Mouse (Mus musculus) intestine, embryonic 14.5 days (tissue): ENCODE data around the gene Tmc7. TPM values are rescaled to one million over a fixed set of nuclear protein-coding genes. Genes with fewer than 3 reads are reported as not detected.
A peak's percentile ranks its signal among the peaks of the same experiment; 100 is the strongest.

ENCODE experiments used
- ATAC-seq: fragments of 200-750 bp; cut with Nextera tagmentation; replicated peaks from 2 replicates; pipeline ENCODE4 v1.8.0; 2017; ENCODE audit warnings: low read depth, moderate number of reproducible peaks, moderate TSS enrichment, moderate library complexity; ENCODE audit not compliant: low FRiP score, low TSS enrichment
- DNase-seq: peaks from one replicate; pipeline ENCODE4 v3.0.0-alpha.2; 2018; ENCODE audit warnings: low spot score
- H3K27ac ChIP-seq: fragments of 300-500 bp; sonication (generic); 2 replicates; pipeline ENCODE4 v1.5.1; 2014; ENCODE audit warnings: low read depth, mild to moderate bottlenecking, control low read depth
- H3K27me3 ChIP-seq: fragments of 300-500 bp; sonication (generic); replicated peaks from 2 replicates; pipeline ENCODE4 v1.6.1; 2014; ENCODE audit warnings: low read length, control low read depth; ENCODE audit not compliant: control insufficient read depth, insufficient read depth
- H3K36me3 ChIP-seq: fragments of 300-500 bp; sonication (generic); 2 replicates; pipeline ENCODE4 v1.6.1; 2014; ENCODE audit warnings: low read length, control low read depth; ENCODE audit not compliant: control insufficient read depth, insufficient read depth
- H3K4me1 ChIP-seq: fragments of 300-500 bp; sonication (generic); replicated peaks from 2 replicates; pipeline ENCODE4 v1.6.1; 2014; ENCODE audit warnings: low read length, control low read depth, mixed read lengths; ENCODE audit not compliant: control insufficient read depth, insufficient read depth
- H3K4me2 ChIP-seq: fragments of 300-500 bp; sonication (generic); 2 replicates; pipeline ENCODE4 v1.6.1; 2014; ENCODE audit warnings: low read length
- H3K4me3 ChIP-seq: fragments of 300-500 bp; sonication (generic); 2 replicates; pipeline ENCODE4 v1.5.1; 2014; ENCODE audit warnings: low read depth, low read length, control low read depth, mixed read lengths
- H3K9ac ChIP-seq: fragments of 300-500 bp; sonication (generic); 2 replicates; pipeline ENCODE4 v1.6.1; 2014; ENCODE audit warnings: mild to moderate bottlenecking, low read length
- H3K9me3 ChIP-seq: fragments of 300-500 bp; sonication (generic); 2 replicates; pipeline ENCODE4 v1.6.1; 2016; ENCODE audit warnings: low read length, control low read depth; ENCODE audit not compliant: control insufficient read depth
- WGBS: fragments of 180-500 bp; shearing (Covaris S2); extraction: QIAGEN DNeasy Blood & Tissue Kit; methylation state at CpG from one replicate; pipeline ENCODE4 v1.1.7; 2014; 5-methylcytosine and 5-hydroxymethylcytosine counted together
- polyA plus RNA-seq: library from polyadenylated mRNA; unstranded; fragments of >200 nt; fragmentation: Nextera tagmentation; extraction: Ambion mirVana; gene quantifications from 2 replicates; pipeline ENCODE4 v1.2.1, GENCODE M21; 2014

The Tmc7 gene
- polyA plus RNA-seq, 1 experiment from 2014 or later, result 3.7 TPM

DNA sequence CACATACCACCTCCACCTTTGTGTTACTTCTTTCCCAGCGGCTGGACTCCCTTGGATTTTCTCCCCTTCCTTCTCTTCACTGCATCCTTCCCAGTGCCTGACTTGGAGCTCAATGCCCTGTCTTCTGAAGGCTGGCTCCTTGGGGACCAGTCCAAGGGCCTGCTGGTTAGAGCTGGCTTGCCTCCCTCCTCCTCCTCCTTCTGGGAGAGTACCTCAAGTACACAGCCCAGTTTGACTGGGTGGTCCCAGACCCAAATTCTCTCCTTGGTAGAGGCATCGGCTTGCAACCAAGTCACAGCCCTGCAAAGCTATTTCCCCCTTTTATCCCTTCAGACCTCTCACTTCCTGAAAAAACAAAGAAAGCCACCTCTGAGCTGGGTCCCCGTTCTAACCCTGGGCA is 6.3 kb downstream of the Tmc7 start:
- H3K9me3 ChIP-seq, result no peaks in the 10 kb centered on the region
- ATAC-seq, result no peak
- WGBS, result 77% methylated on average over 3 of the region's 3 CpGs

DNA sequence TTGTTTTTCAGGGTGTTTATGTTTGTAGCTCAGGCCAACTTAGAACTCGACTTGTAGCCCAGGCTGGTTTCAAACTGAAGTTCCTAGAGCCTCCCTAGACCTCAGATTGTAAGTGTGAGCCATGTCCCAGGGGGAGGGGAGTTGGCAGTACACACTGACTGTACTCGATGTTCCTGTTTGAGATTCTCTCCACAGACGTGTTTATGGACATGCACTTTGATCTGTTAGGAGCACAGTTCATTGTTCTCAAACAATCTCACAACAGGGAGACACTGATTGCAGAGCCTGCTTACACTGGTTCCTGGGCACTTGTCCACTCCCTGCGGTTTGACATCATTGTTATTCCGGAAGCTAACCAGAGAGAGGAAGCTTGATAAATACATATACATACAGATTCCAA is 12.5 kb downstream of the Tmc7 start:
- H3K27me3 ChIP-seq, result no peaks in the 10 kb centered on the region
- H3K36me3 ChIP-seq, result no peaks in the 10 kb centered on the region
- H3K4me1 ChIP-seq, result no peaks in the 10 kb centered on the region
- no peak overlapping the region for H3K4me3 ChIP-seq
- H3K4me2 ChIP-seq, result no peak overlapping the region
- ATAC-seq, result no peak; the same call in 1 of the 2 replicates
- WGBS, result 66% methylated on average over 5 of the region's 5 CpGs
- H3K27ac ChIP-seq, result no peak overlapping the region
- H3K9me3 ChIP-seq, result no peaks in the 10 kb centered on the region
- DNase-seq, result no peak
- no peak overlapping the region for H3K9ac ChIP-seq

More for the DNA sequence above, 6.3 kb downstream of the Tmc7 start:
- no peak overlapping the region for H3K4me2 ChIP-seq
- peaks cover 1% of the 10 kb centered on the region; the same call in 1 of the 2 replicates for H3K4me1 ChIP-seq
- no peaks in the 10 kb centered on the region for H3K36me3 ChIP-seq
- no peak overlapping the region for H3K9ac ChIP-seq
- H3K4me3 ChIP-seq, result no peak overlapping the region
- no peak for DNase-seq
- no peaks in the 10 kb centered on the region for H3K27me3 ChIP-seq
- H3K27ac ChIP-seq, result no peak overlapping the region

DNA sequence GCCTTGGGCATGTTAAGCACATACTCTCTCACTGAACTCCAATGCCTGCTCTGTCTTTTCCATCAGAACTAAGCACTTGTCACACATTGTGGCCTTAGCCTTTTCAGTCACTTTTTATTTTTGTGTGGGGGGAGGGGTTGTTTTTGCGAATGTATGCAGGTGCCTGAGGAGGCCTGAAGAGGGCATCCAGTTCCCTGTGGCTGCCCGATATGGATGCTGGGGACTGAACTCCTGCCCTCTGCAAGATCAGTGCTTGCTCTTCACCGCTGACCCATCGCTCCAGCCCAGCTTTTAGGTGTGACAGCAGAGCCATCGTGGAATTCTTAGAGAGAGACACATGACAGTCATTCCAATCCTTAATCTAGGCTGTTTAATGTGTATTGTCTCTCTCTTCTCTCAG is 13.2 kb downstream of the Tmc7 start:
- no peaks in the 10 kb centered on the region for H3K9me3 ChIP-seq
- H3K27ac ChIP-seq, result no peak overlapping the region
- ATAC-seq, result no peak
- no peak overlapping the region for H3K4me3 ChIP-seq
- WGBS, result 50% methylated on average over 5 of the region's 5 CpGs
- no peaks in the 10 kb centered on the region for H3K4me1 ChIP-seq
- no peaks in the 10 kb centered on the region for H3K27me3 ChIP-seq
- no peak overlapping the region for H3K9ac ChIP-seq
- no peak overlapping the region for H3K4me2 ChIP-seq
- H3K36me3 ChIP-seq, result no peaks in the 10 kb centered on the region
- DNase-seq, result no peak

DNA sequence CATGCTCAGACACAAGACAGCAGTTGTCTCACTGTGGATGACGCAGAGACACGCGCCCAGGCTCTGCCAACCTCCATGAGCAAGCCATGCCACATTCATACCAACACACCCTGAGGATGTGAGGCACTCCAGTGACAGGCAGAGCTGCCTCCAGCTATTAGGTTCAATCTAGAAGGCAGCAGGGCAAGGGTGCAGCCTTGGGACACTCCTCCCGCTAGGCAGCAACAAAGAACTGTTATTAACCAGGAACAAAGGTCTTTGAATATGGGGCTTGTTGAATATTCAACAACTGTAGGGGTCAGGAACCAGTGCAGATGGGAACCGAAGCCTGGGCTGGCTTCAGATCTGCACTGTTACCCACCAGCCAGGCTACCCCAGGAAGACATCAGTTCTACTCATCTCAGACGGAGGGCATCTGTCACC is 15.4 kb downstream of the Tmc7 start:
- peak; percentile 34; the same call in 1 of the 2 replicates for ATAC-seq
- Histone ChIP-seq H3K27ac (no peak overlapping the region), H3K9me3 (no peaks in the 10 kb centered on the region), H3K4me3 (no peak overlapping the region), H3K4me1 (no peaks in the 10 kb centered on the region), H3K36me3 (no peaks in the 10 kb centered on the region), H3K9ac (no peak overlapping the region), H3K4me2 (no peak overlapping the region), H3K27me3 (no peaks in the 10 kb centered on the region)
- WGBS, result 63% methylated on average over 6 of the region's 6 CpGs
- no peak for DNase-seq

DNA sequence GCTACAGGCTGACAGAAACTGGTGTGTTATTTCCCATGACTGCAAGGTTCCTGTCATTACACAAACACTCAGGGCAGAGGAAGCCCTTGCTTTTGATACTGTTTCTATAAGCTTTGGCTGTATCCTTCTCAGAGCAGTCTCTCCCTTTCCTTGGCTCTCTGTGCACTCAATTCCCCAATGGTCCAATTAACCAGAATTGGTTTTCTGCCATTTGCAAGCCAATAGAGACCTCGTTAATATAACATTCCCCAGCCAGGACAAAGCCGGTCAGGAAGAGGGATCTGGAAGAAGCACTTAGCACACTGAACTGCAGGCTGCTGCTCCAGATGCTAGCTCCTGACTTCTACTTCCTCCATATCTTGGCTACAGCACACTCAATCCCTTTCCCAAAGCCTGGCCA is 30.2 kb downstream of the Tmc7 start:
- Histone ChIP-seq H3K36me3 (no peaks in the 10 kb centered on the region), H3K4me3 (no peak overlapping the region), H3K9me3 (peaks cover 5% of the 10 kb centered on the region), H3K9ac (no peak overlapping the region), H3K4me2 (no peak overlapping the region), H3K27me3 (no peaks in the 10 kb centered on the region), H3K4me1 (no peaks in the 10 kb centered on the region), H3K27ac (no peak overlapping the region)
- no peak for ATAC-seq
- 82% methylated on average over 2 of the region's 2 CpGs for WGBS
- no peak for DNase-seq

DNA sequence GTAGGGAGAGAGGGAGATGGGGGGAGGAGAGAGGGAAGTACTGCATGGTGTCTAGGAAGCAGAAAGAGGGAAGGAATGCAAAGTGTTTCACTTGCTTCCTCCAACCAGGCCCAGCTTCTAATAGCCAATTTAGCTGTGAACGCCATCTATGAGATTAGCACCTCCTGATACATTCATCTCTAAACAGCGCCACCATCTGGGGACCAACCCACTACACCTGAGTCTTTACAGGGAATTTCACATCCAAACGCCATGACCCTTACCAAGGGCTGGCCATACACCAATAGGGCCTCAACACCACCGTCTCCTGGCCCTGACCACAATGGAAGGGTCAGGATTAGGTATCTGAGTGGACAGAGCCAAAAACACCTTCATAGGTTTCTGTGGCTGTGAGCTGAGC is 30.7 kb downstream of the Tmc7 start:
- no peaks in the 10 kb centered on the region for H3K36me3 ChIP-seq
- H3K4me3 ChIP-seq, result no peak overlapping the region
- no peak overlapping the region for H3K27ac ChIP-seq
- DNase-seq (no peak), ATAC-seq (no peak)
- no peak overlapping the region for H3K4me2 ChIP-seq
- no peak overlapping the region for H3K9ac ChIP-seq
- no peaks in the 10 kb centered on the region for H3K27me3 ChIP-seq
- H3K4me1 ChIP-seq, result no peaks in the 10 kb centered on the region
- WGBS, result 69% methylated on average over 4 of the region's 4 CpGs
- H3K9me3 ChIP-seq, result peaks cover 5% of the 10 kb centered on the region

DNA sequence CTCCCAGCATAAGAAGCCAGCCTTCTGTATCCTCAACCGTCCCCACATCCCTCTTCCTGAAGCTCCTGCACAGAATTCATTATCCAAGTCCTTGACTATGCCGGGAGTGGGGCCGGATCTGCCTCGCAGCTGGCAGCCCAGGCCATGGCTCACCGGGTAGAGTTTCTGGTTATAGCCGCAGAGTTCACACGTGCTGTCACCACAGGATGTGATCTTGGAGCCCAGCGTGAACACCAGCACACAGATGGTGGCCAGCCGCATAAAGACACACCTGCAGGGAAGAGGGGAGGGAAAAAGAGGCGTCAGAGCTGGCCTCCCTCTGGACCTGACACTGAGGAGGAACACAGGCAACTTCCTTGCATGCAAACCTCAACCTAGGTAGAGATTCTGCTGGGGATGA is 37.1 kb downstream of the Tmc7 start:
- WGBS, result 79% methylated on average over 10 of the region's 10 CpGs
- H3K27me3 ChIP-seq, result no peaks in the 10 kb centered on the region
- H3K27ac ChIP-seq, result no peak overlapping the region
- DNase-seq (no peak), ATAC-seq (no peak)
- peaks cover 5% of the 10 kb centered on the region for H3K9me3 ChIP-seq
- H3K4me2 ChIP-seq, result no peak overlapping the region
- no peak overlapping the region for H3K9ac ChIP-seq
- no peaks in the 10 kb centered on the region for H3K36me3 ChIP-seq
- no peak overlapping the region for H3K4me3 ChIP-seq
- H3K4me1 ChIP-seq, result no peaks in the 10 kb centered on the region

DNA sequence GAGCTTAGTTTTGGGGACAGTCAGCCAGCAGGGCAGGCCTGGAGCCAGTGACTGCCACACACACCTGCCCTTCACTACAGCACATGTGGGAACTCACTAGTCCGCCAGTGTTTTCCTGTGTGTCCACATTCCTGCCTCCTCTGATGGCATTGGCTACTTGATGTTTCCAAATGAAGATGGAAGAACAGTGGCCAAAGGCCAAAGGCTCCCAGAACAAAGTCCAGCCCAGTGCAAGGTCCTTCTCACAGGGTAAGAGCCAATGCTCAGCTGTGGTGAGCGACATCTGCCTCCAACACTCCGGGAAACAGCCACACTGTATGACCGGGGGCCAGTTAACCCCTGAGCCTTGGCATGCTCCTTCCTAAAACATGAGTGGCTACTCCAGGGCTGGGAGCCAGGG is 40.4 kb downstream of the Tmc7 start:
- Histone ChIP-seq H3K4me3 (no peak overlapping the region), H3K4me1 (no peaks in the 10 kb centered on the region)
- 80% methylated on average over 4 of the region's 4 CpGs for WGBS

DNA sequence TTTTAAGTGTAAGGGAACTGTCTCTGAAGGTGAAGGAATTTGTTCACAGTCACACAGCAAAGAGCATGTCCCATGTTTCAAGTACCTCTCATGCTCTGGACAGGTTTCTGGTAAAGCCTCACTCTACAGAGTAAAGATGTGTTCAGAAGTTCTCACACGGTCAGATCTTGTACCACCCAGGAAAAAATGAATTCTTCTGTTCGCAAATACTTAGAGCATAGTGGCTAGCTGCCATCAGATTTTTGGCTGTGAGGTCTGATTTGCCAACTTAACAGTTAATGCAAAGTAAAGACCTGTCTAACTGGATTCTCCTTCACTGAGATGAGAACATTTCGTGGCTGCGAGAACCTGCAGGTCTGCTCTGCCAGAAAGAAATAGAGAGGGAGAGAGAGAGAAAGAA is 49.5 kb downstream of the Tmc7 start:
- Histone ChIP-seq H3K36me3 (no peaks in the 10 kb centered on the region), H3K9ac (no peak overlapping the region), H3K4me2 (no peak overlapping the region), H3K27ac (no peak overlapping the region), H3K9me3 (no peaks in the 10 kb centered on the region), H3K4me3 (no peak overlapping the region), H3K27me3 (no peaks in the 10 kb centered on the region), H3K4me1 (peaks cover 5% of the 10 kb centered on the region; the same call in 1 of the 2 replicates)
- 93% methylated on average over 4 of the region's 4 CpGs for WGBS
- DNase-seq (no peak), ATAC-seq (no peak)

More for the DNA sequence above, 40.4 kb downstream of the Tmc7 start:
- ATAC-seq (no peak), DNase-seq (no peak)
- Histone ChIP-seq H3K36me3 (no peaks in the 10 kb centered on the region), H3K9ac (no peak overlapping the region), H3K27me3 (no peaks in the 10 kb centered on the region), H3K9me3 (no peaks in the 10 kb centered on the region), H3K4me2 (no peak overlapping the region), H3K27ac (no peak overlapping the region)
